Mouse (Mus musculus): ENCODE data around the gene Gm13084. TPM values are rescaled to one million over a fixed set of nuclear protein-coding genes. Genes with fewer than 3 reads are reported as not detected.
"Not testable (repeated sequence)": the region's sequence is repeated elsewhere in the genome, so short reads cannot be mapped to it uniquely, and the experiment has no call there.

The Gm13084 gene
- total RNA-seq (2022), result not detected

DNA sequence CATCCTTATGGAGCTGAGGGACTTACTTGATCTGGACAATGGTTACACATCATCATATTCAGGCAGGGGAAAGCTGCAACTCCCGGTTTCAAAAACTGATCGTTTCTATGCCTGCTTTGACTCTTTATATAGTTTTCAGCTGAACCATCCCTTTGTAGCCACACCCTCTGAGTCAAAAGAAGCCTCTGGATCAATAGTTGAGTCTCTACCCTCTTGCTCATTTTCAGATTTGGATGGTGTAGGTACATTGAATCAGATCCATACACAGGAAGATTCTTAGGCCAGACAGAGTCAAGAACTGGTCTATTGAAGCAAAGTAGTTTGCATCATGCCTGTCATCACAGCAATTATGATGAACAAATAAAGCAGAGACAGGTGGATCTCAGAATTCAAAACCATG lies at the start of gene Gm13084:
Gm13084 (minus strand) TSS at position 101 of the 400 bp plus-strand sequence.
- DNase-seq (ENCODE audit: low spot score in 2 of 2), result no peak

DNA sequence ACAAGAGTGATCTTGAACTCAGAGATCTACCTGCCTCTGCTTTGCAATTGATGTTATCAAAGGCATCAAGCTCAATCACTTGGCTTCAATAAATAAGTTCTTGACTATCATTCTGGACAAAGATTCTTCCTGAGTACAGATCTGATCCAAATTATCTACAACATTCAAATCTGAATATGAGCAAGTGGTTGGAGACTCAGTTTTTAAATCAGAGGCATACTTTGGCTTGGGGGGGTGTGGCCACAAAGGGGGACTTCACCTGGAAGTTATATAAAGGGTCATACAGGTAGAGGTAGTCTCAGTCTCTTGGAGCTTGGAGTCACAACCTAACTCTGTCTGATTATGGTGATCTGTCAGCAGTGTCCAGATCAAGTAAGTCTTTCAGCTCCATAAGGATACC lies 30.3 kb upstream of the Gm13084 start, which contains the start of gene Gm13103:
Gm13103 (plus strand) TSS at position 301 of the 400 bp plus-strand sequence.
- DNase-seq (ENCODE audit: low spot score in 2 of 2), result not testable (repeated sequence)

DNA sequence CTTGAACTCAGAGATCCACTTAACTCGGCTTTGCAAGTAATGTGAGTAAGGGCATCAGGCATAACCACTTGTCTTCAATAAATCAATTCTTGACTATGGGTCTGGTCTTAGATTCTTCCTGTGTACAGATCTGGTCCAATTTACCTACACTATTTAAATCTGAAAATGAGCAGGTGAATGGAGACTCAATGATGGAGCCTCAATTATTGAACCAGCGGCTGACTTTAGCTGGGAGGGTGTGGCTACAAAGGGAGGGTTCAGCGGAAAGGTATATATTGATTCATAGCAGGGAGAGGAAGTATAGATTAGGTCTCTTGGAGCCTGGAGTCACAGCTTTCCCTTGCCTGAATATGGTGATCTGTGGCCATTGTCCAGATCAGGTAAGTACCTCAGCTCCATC lies 26.8 kb downstream of the Gm13084 start, which contains the start of gene Gm13023:
Gm13023 (plus strand) TSS at position 301 of the 400 bp plus-strand sequence.
- DNase-seq (ENCODE audit: low spot score in 2 of 2), result not testable (repeated sequence)

Other genes with a start within 250 kb of the Gm13084 start
- gene Gm13083, start 201.1 kb downstream of the Gm13084 start, total RNA-seq (2022), result not detected
- not detected for gene Gm13088, start 158.8 kb downstream of the Gm13084 start, total RNA-seq (2022)
- not detected for gene Gm13089, start 113.4 kb downstream of the Gm13084 start, total RNA-seq (2022)
- gene Gm13078, start 96.6 kb downstream of the Gm13084 start, total RNA-seq (2022), result not detected
- gene Gm13023, start 26.7 kb downstream of the Gm13084 start, total RNA-seq (2022), result not detected
- gene Gm13103, start 30.4 kb upstream of the Gm13084 start, total RNA-seq (2022), result not detected
- not detected for gene Pramef6, start 84.3 kb upstream of the Gm13084 start, total RNA-seq (2022)
- not detected for gene Pramef25, start 134.9 kb upstream of the Gm13084 start, total RNA-seq (2022)
- not detected for gene Gm13101, start 150.9 kb upstream of the Gm13084 start, total RNA-seq (2022)
- gene Pramef17, start 178.3 kb upstream of the Gm13084 start, total RNA-seq (2022), result not detected
- not detected for gene Pramel4, start 243.0 kb upstream of the Gm13084 start, total RNA-seq (2022)

Measured in gastrocnemius, adult 8-10 months (tissue).